28 mouse cellular contexts compared by ENCODE assay signal in the genomic region with DNA sequence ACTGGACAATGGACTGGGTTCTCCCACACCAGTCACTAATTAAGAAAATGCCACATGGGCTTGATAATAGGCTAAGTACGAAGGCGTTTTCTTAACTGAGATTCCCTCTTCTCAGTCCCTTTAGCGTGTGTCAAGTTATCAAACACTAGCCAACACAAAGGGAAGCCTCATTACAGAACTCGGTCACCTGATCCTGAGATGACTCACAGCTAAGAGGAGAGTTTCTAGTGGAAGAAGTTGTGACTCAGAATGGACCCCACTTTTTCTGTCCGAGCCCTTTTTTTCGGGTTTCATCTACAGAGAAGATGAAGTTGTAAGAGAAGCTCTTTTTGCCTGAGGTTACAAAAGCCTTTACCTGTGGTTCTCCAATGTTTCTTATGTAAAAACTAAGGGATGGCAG. TPM values are rescaled to one million over a fixed set of nuclear protein-coding genes. Genes with fewer than 3 reads are reported as not detected.
DNase-seq lines count a peak whose midpoint lies in the region; ATAC-seq and TF ChIP-seq lines count a peak whose summit lies in the region.
"Had no signal": no experiment of that assay in that cellular context is flagged by ENCODE, and none has a peak within 500 bp of the region (broad histone marks: within the 10 kb centered on the region; RNA-seq: fewer than 3 reads in every experiment).

No protein-coding gene starts in this region.

- 64% methylated on average over 6 of the region's 6 CpGs for WGBS in midbrain, embryonic 16.5 days

- no peaks in the 10 kb centered on the region for H3K79me3 ChIP-seq in C2C12 (ENCODE audit: low read depth)

- H3K4me3 ChIP-seq in C2C12 (ENCODE audit: insufficient read depth, poor library complexity, severe bottlenecking): no peak overlapping the region
- no peak overlapping the region for H3K4me3 ChIP-seq in myocyte
- H3K4me3 ChIP-seq in midbrain, embryonic 16.5 days (ENCODE audit: low read depth, low read length): no peak overlapping the region
- H3K4me3 ChIP-seq: heart, embryonic 12.5 days; heart, embryonic 15.5 days; hindbrain, embryonic 10.5 days; hindbrain, embryonic 13.5 days; intestine, embryonic 15.5 days had no signal

- no peak overlapping the region for H3K9ac ChIP-seq in midbrain, embryonic 16.5 days (ENCODE audit: low read depth, low read length)
- H3K9ac ChIP-seq: forebrain, postnatal 0 days; heart, embryonic 12.5 days; heart, embryonic 15.5 days; hindbrain, embryonic 13.5 days; intestine, embryonic 15.5 days had no signal

- H3K36me3 ChIP-seq in C2C12 (ENCODE audit: control insufficient read depth, insufficient read depth): no peaks in the 10 kb centered on the region
- H3K36me3 ChIP-seq in myocyte (ENCODE audit: control insufficient read depth, insufficient read depth): no peaks in the 10 kb centered on the region
- H3K36me3 ChIP-seq in midbrain, embryonic 16.5 days (ENCODE audit: control insufficient read depth, insufficient read depth, low read length): no peaks in the 10 kb centered on the region
- H3K36me3 ChIP-seq: G1E; heart, embryonic 12.5 days; heart, embryonic 15.5 days; hindbrain, embryonic 10.5 days; hindbrain, embryonic 13.5 days; intestine, embryonic 15.5 days had no signal

- no peak for TF ChIP-seq CTCF in C2C12 (IDR thresholded peaks at IDR 0.05; ENCODE audit: control insufficient read depth, insufficient read depth, insufficient read length)

- peak overlapping the region; percentile 10 for H3K4me2 ChIP-seq in myocyte (ENCODE audit: low read depth)
- H3K4me2 ChIP-seq in midbrain, embryonic 16.5 days (ENCODE audit: low read length): no peak overlapping the region
- H3K4me2 ChIP-seq: heart, embryonic 12.5 days; heart, embryonic 15.5 days; hindbrain, embryonic 13.5 days; intestine, embryonic 15.5 days had no signal

- H3K9me3 ChIP-seq in midbrain, embryonic 16.5 days (replicated peaks; ENCODE audit: control insufficient read depth, low read length, poor library complexity, severe bottlenecking): no peaks in the 10 kb centered on the region
- H3K9me3 ChIP-seq: heart, embryonic 12.5 days; heart, embryonic 15.5 days; hindbrain, embryonic 10.5 days; hindbrain, embryonic 13.5 days; intestine, embryonic 15.5 days had no signal

- DNase-seq in 3T3-L1 (ENCODE audit: low read depth, low spot score) (peak; percentile 58), NIH3T3 (ENCODE audit: low read depth) (peak; percentile 63)
- DNase-seq in frontal cortex, postnatal 14 days (ENCODE audit: low spot score in 2 of 2): no peak
- DNase-seq in urinary bladder, postnatal 10 days (ENCODE audit: low spot score): no peak
- DNase-seq: adrenal gland, adult 8-10 months; adrenal gland, postnatal 36 days; cerebellum, adult 11 months; cerebellum, adult 8-10 months; cerebellum, postnatal 10 days; cerebellum, postnatal 36 days; forebrain, postnatal 0 days; gastrocnemius, postnatal 14 days; heart, postnatal 10 days; heart, postnatal 36 days; kidney, adult 11 months; kidney, adult 8-10 months had no signal

- H3ac ChIP-seq in C2C12 (ENCODE audit: control insufficient read depth, insufficient read length, low read depth): no peak overlapping the region
- H3ac ChIP-seq in myocyte (ENCODE audit: control insufficient read depth, insufficient read length): no peak overlapping the region

- no peak for ATAC-seq in midbrain, embryonic 16.5 days
- ATAC-seq: activated CD4-positive, CD25-positive, alpha-beta regulatory T cell, adult 4 months; forebrain, embryonic 14.5 days; forebrain, postnatal 0 days; hindbrain, embryonic 16.5 days had no signal

- no peaks in the 10 kb centered on the region for H3K79me2 ChIP-seq in C2C12 (ENCODE audit: control insufficient read depth, insufficient read depth)
- H3K79me2 ChIP-seq in myocyte (ENCODE audit: control insufficient read depth, insufficient read depth): no peaks in the 10 kb centered on the region

- H3K27ac ChIP-seq in midbrain, embryonic 16.5 days (ENCODE audit: low read length): no peak overlapping the region
- H3K27ac ChIP-seq: heart, embryonic 15.5 days; hindbrain, embryonic 10.5 days; hindbrain, embryonic 13.5 days; intestine, embryonic 15.5 days had no signal

- peaks cover 6% of the 10 kb centered on the region; the same call in 1 of the 2 replicates for H3K4me1 ChIP-seq in midbrain, embryonic 16.5 days (ENCODE audit: control insufficient read depth, insufficient read depth, low read length)
- H3K4me1 ChIP-seq: heart, embryonic 15.5 days had no signal

- TF ChIP-seq POLR2A in myocyte (IDR thresholded peaks at IDR 0.05; ENCODE audit: insufficient read length, low read depth): no peak

- H3K27me3 ChIP-seq in C2C12 (ENCODE audit: control insufficient read depth, insufficient read depth, insufficient read length) (no peaks in the 10 kb centered on the region), myocyte (ENCODE audit: control insufficient read depth, insufficient read depth, insufficient read length) (no peaks in the 10 kb centered on the region)
- no peaks in the 10 kb centered on the region for H3K27me3 ChIP-seq in midbrain, embryonic 16.5 days (ENCODE audit: control insufficient read depth, insufficient read depth, low read depth, low read length)
- H3K27me3 ChIP-seq: heart, embryonic 12.5 days; heart, embryonic 15.5 days; hindbrain, embryonic 13.5 days; intestine, embryonic 15.5 days had no signal

TF ChIP-seq in C2C12, 6 proteins besides CTCF, POLR2A, EP300 and RAD21:
- TF ChIP-seq MYOG (IDR thresholded peaks at IDR 0.05; ENCODE audit: control insufficient read depth, extremely low read depth, insufficient read length): no peak
- TF ChIP-seq USF1 (IDR thresholded peaks at IDR 0.05; ENCODE audit: low read depth): peak; percentile 82
- TF ChIP-seq FOSL1 (IDR thresholded peaks at IDR 0.05; ENCODE audit: insufficient read depth, low read length, poor library complexity, severe bottlenecking): peak; percentile 59
- no peak for TF ChIP-seq MYOD1 (IDR thresholded peaks at IDR 0.05; ENCODE audit: control insufficient read depth, insufficient read length, low read depth)
- peak; percentile 27 for TF ChIP-seq MAX (IDR thresholded peaks at IDR 0.05)
- TF ChIP-seq CEBPB (IDR thresholded peaks at IDR 0.05; ENCODE audit: low read depth): no peak
TF ChIP-seq in C2C12: peak in this region for 3.

TF ChIP-seq in myocyte, 11 proteins besides CTCF, POLR2A, EP300 and RAD21:
- TF ChIP-seq USF1 (IDR thresholded peaks at IDR 0.05; ENCODE audit: low read depth) (peak; percentile 79), MAX (IDR thresholded peaks at IDR 0.05; ENCODE audit: low read depth) (no peak)

RNA-seq across cellular contexts. Expression of a gene that starts 38.0 kb away (rescaled TPM):
- polyA plus RNA-seq in C2C12 (2012; fragmentation: generic; extraction: Trizol) (not detected), myocyte (2012; fragmentation: generic; extraction: Trizol) (not detected)
- polyA plus RNA-seq in midbrain, embryonic 16.5 days (2015; fragmentation: Nextera tagmentation; extraction: Ambion mirVana): 4.5 and 5.0 TPM in 2 replicates
- polyA plus RNA-seq: activated CD4-positive, CD25-positive, alpha-beta regulatory T cell, adult 4 months; G1E had no signal

Comparison
In these comparisons a context has a peak if more than half of its experiments do, and no peak if none do; other contexts are left out.
1. DNase-seq: peak in 3T3-L1 (single experiment) and NIH3T3 (single experiment); none in frontal cortex, postnatal 14 days (0 of 2) and urinary bladder, postnatal 10 days (single experiment).